Mouse (Mus musculus) embryonic fibroblast, embryonic 13.5 days (primary cell): Measurements from ENCODE around the gene Naa38.

Experiments used
- CTCF ChIP-seq: IDR thresholded peaks from 2 replicates; pipeline ENCODE4 v1.5.1; 2011; ENCODE audit warnings: mild to moderate bottlenecking, control low read depth, low read length, moderate library complexity, borderline replicate concordance; ENCODE audit not compliant: insufficient read depth
- POLR2A ChIP-seq: IDR thresholded peaks from 2 replicates; pipeline ENCODE4 v1.6.1; 2011; ENCODE audit warnings: low read depth, mild to moderate bottlenecking, control low read depth, low read length, moderate library complexity

- TF ChIP-seq CTCF (no peak), POLR2A (no peak)
These were observed 11.8 kb downstream of the Naa38 start for GRCm38 (mm10) chr11:69406867-69407723.
